Mouse (Mus musculus) myocyte (in vitro differentiated cells): ENCODE measurements around the gene Tmprss9.

Experiments used
- CEBPB ChIP-seq: IDR thresholded peaks from 2 replicates; pipeline ENCODE4 v1.6.1; 2011; ENCODE audit warnings: mild to moderate bottlenecking, moderate library complexity; ENCODE audit not compliant: poor library complexity, insufficient read depth, severe bottlenecking
- E2F4 ChIP-seq: IDR thresholded peaks from one replicate; pipeline ENCODE4 v1.6.1; 2011; ENCODE audit warnings: mild to moderate bottlenecking, control low read depth, moderate library complexity; ENCODE audit not compliant: insufficient read depth
- SRF ChIP-seq: IDR thresholded peaks from one replicate; pipeline ENCODE4 v1.6.1; 2011; ENCODE audit warnings: low read depth; ENCODE audit not compliant: control insufficient read depth, insufficient read length
- TCF3 ChIP-seq: IDR thresholded peaks from one replicate; pipeline ENCODE4 v1.6.1; 2011; ENCODE audit warnings: low read depth, control low read depth; ENCODE audit not compliant: insufficient read length

- TF ChIP-seq E2F4, result no peak
- TF ChIP-seq CEBPB, result peak; percentile 70; the same call in 1 of the 2 replicates
- TF ChIP-seq TCF3, result peak; percentile 84
- no peak for TF ChIP-seq SRF
Measured at GRCm38 (mm10) chr10:80836949-80837379, 34.7 kb upstream of the Tmprss9 start.
